In genomic region chr7:30309395-30310129, GRCm38 (mm10) we compare ENCODE assay signal across 8 mouse cellular contexts. TPM values are rescaled to one million over a fixed set of nuclear protein-coding genes. Genes with fewer than 3 reads are reported as not detected.
DNase-seq lines count a peak whose midpoint lies in the region; ATAC-seq and TF ChIP-seq lines count a peak whose summit lies in the region.

No protein-coding gene starts in this region.

- H3ac ChIP-seq in C2C12 (ENCODE audit: control insufficient read depth, insufficient read length, low read depth): peak overlapping the region; percentile 66

- no peaks in the 10 kb centered on the region for H3K9me3 ChIP-seq in forebrain, embryonic 14.5 days (replicated peaks; ENCODE audit: control insufficient read depth, low read length)
- H3K9me3 ChIP-seq in liver, embryonic 14.5 days (ENCODE audit: control insufficient read depth, low read length): no peaks in the 10 kb centered on the region

- H3K79me2 ChIP-seq in C2C12 (ENCODE audit: control insufficient read depth, insufficient read depth): peaks cover 5% of the 10 kb centered on the region

- H3K4me2 ChIP-seq in forebrain, embryonic 14.5 days (ENCODE audit: low read length): peak overlapping the region; percentile 92
- peak overlapping the region; percentile 84 for H3K4me2 ChIP-seq in liver, embryonic 14.5 days (ENCODE audit: low read depth)

- DNase-seq in gastrocnemius, adult 2 months: no peak
- DNase-seq in gastrocnemius, adult 8-10 months (ENCODE audit: low spot score in 2 of 2): no peak
- no peak for DNase-seq in forebrain, embryonic 14.5 days (ENCODE audit: low spot score)
- no peak for DNase-seq in liver, embryonic 14.5 days (ENCODE audit: low read depth in 3 of 3, low spot score in 3 of 3)
- DNase-seq in ovary, postnatal 10 days (ENCODE audit: low spot score): no peak
- DNase-seq in layer of hippocampus, postnatal 10 days (ENCODE audit: low spot score in 2 of 2): no peak
- DNase-seq in retina, postnatal 1 day: no peak

- H3K36me3 ChIP-seq in C2C12 (ENCODE audit: control insufficient read depth, insufficient read depth): no peaks in the 10 kb centered on the region
- peaks cover 38% of the 10 kb centered on the region for H3K36me3 ChIP-seq in forebrain, embryonic 14.5 days (ENCODE audit: control insufficient read depth, insufficient read depth, low read length)
- H3K36me3 ChIP-seq in liver, embryonic 14.5 days (replicated peaks; ENCODE audit: control insufficient read depth, insufficient read depth, low read depth): no peaks in the 10 kb centered on the region

- H3K4me3 ChIP-seq in gastrocnemius, adult 2 months: peak overlapping the region; percentile 91
- H3K4me3 ChIP-seq in C2C12 (ENCODE audit: insufficient read depth, poor library complexity, severe bottlenecking): peak overlapping the region; percentile 60
- peak overlapping the region; percentile 54 for H3K4me3 ChIP-seq in forebrain, embryonic 14.5 days (ENCODE audit: low read depth, low read length)
- peak overlapping the region; percentile 65 to 82 for H3K4me3 ChIP-seq in liver, embryonic 14.5 days (ENCODE audit: insufficient read depth in 1 of 2, low read depth in 2 of 2, low read length in 2 of 2)

- TF ChIP-seq EP300 in liver, embryonic 14.5 days (IDR thresholded peaks at IDR 0.05; ENCODE audit: low read depth): no peak

- peaks cover 6% of the 10 kb centered on the region for H3K4me1 ChIP-seq in forebrain, embryonic 14.5 days (ENCODE audit: control insufficient read depth, insufficient read depth, low read length)
- H3K4me1 ChIP-seq in liver, embryonic 14.5 days (replicated peaks; ENCODE audit: control insufficient read depth in 2 of 2, insufficient read depth in 2 of 2, low read length in 1 of 2): peaks cover 0 to 9% of the 10 kb centered on the region in 2 experiments; a peak in 2 of 4 replicates

- peak overlapping the region; percentile 77 for H3K9ac ChIP-seq in forebrain, embryonic 14.5 days (ENCODE audit: low read length)
- H3K9ac ChIP-seq in liver, embryonic 14.5 days (replicated peaks): no peak overlapping the region

- ATAC-seq in forebrain, embryonic 14.5 days: no peak
- ATAC-seq in liver, embryonic 14.5 days (ENCODE audit: insufficient read depth): no peak

- H3K27me3 ChIP-seq in C2C12 (ENCODE audit: control insufficient read depth, insufficient read depth, insufficient read length): no peaks in the 10 kb centered on the region
- no peaks in the 10 kb centered on the region for H3K27me3 ChIP-seq in forebrain, embryonic 14.5 days (replicated peaks; ENCODE audit: control insufficient read depth, insufficient read depth, low read length)
- H3K27me3 ChIP-seq in liver, embryonic 14.5 days (ENCODE audit: control insufficient read depth, insufficient read depth, low read length): no peaks in the 10 kb centered on the region

- H3K27ac ChIP-seq in gastrocnemius, adult 2 months: peak overlapping the region; percentile 92
- no peak overlapping the region for H3K27ac ChIP-seq in forebrain, embryonic 14.5 days (ENCODE audit: low read depth, low read length)
- no peak overlapping the region for H3K27ac ChIP-seq in liver, embryonic 14.5 days

- TF ChIP-seq CTCF in gastrocnemius, adult 2 months (IDR thresholded peaks at IDR 0.05): no peak
- TF ChIP-seq CTCF in C2C12 (IDR thresholded peaks at IDR 0.05; ENCODE audit: control insufficient read depth, insufficient read depth, insufficient read length): no peak
- TF ChIP-seq CTCF in liver, embryonic 14.5 days (IDR thresholded peaks at IDR 0.05; ENCODE audit: low read depth): no peak

- intact Hi-C loops in gastrocnemius, adult 2 months (cut with DNase I): no loop called here

- no peaks in the 10 kb centered on the region for H3K79me3 ChIP-seq in C2C12 (ENCODE audit: low read depth)

- 70% methylated on average over 15 of the region's 15 CpGs for WGBS in forebrain, embryonic 14.5 days
- WGBS in liver, embryonic 14.5 days (ENCODE audit: insufficient replicate concordance): 53% methylated on average over 15 of the region's 15 CpGs

TF ChIP-seq in C2C12, 6 proteins besides CTCF, POLR2A, EP300 and RAD21:
- TF ChIP-seq MYOD1 (IDR thresholded peaks at IDR 0.05; ENCODE audit: control insufficient read depth, insufficient read length, low read depth): no peak
- TF ChIP-seq MAX (IDR thresholded peaks at IDR 0.05): no peak
- TF ChIP-seq FOSL1 (IDR thresholded peaks at IDR 0.05; ENCODE audit: insufficient read depth, low read length, poor library complexity, severe bottlenecking): no peak

RNA-seq across cellular contexts. Expression of gene Alkbh6, which starts 1.0 kb away (rescaled TPM):
- 10 to 100 TPM; 21.0 to 22.9 TPM for total RNA-seq in gastrocnemius, adult 2 months (2021)
- 10 to 100 TPM; 21.4 to 31.1 (median 26.4) TPM for total RNA-seq in gastrocnemius, adult 8-10 months (2022)
- 28.7 TPM for polyA plus RNA-seq in C2C12 (2012; fragmentation: generic; extraction: Trizol)
- 102 and 118 TPM in 2 replicates for polyA plus RNA-seq in forebrain, embryonic 14.5 days (2014; fragmentation: Nextera tagmentation; extraction: Ambion mirVana)
- polyA plus RNA-seq in liver, embryonic 14.5 days (2012; rRNA removed): 13.8 and 18.6 TPM in 2 replicates
- polyA plus RNA-seq in liver, embryonic 14.5 days (2014; fragmentation: Nextera tagmentation; extraction: Ambion mirVana): 16.0 and 19.5 TPM in 2 replicates
- total RNA-seq in layer of hippocampus, postnatal 10 days (2021): 10 to 100 TPM; 41.6 to 45.5 TPM

RNA-seq across cellular contexts. Expression of gene Syne4, which starts 5.0 kb away (rescaled TPM):
- total RNA-seq in gastrocnemius, adult 2 months (2021): 1 to 10 TPM; 1.8 to 2.1 TPM
- 1 to 10 TPM in 2 of 4 experiments, under 1 TPM in 1, not detected in 1; 0.73 to 1.7 (median 1.3) TPM for total RNA-seq in gastrocnemius, adult 8-10 months (2022)
- polyA plus RNA-seq in C2C12 (2012; fragmentation: generic; extraction: Trizol): 0.20 TPM
- 3.6 and 3.7 TPM in 2 replicates for polyA plus RNA-seq in forebrain, embryonic 14.5 days (2014; fragmentation: Nextera tagmentation; extraction: Ambion mirVana)
- 11.1 and 12.0 TPM in 2 replicates for polyA plus RNA-seq in liver, embryonic 14.5 days (2012; rRNA removed)
- 7.0 and 7.6 TPM in 2 replicates for polyA plus RNA-seq in liver, embryonic 14.5 days (2014; fragmentation: Nextera tagmentation; extraction: Ambion mirVana)
- 1 to 10 TPM; 3.2 to 6.4 TPM for total RNA-seq in layer of hippocampus, postnatal 10 days (2021)

RNA-seq across cellular contexts. Expression of gene E130208F15Rik, which starts 12.0 kb away (rescaled TPM):
- under 1 TPM; 0.36 to 0.42 TPM for total RNA-seq in gastrocnemius, adult 2 months (2021)
- total RNA-seq in gastrocnemius, adult 8-10 months (2022): under 1 TPM; 0.32 to 0.92 (median 0.53) TPM
- polyA plus RNA-seq in C2C12 (2012; fragmentation: generic; extraction: Trizol): 0.81 TPM
- polyA plus RNA-seq in forebrain, embryonic 14.5 days (2014; fragmentation: Nextera tagmentation; extraction: Ambion mirVana): not detected in 2 replicates
- 0.11 and 0.19 TPM in 2 replicates for polyA plus RNA-seq in liver, embryonic 14.5 days (2012; rRNA removed)
- polyA plus RNA-seq in liver, embryonic 14.5 days (2014; fragmentation: Nextera tagmentation; extraction: Ambion mirVana): not detected in 2 replicates
- total RNA-seq in layer of hippocampus, postnatal 10 days (2021): under 1 TPM; 0.48 to 0.69 TPM

RNA-seq across cellular contexts. Expression of gene Sdhaf1, which starts 14.1 kb away (rescaled TPM):
- total RNA-seq in gastrocnemius, adult 2 months (2021): 1 to 10 TPM; 5.9 to 6.9 TPM
- 1 to 10 TPM; 5.9 to 8.7 (median 7.5) TPM for total RNA-seq in gastrocnemius, adult 8-10 months (2022)
- polyA plus RNA-seq in C2C12 (2012; fragmentation: generic; extraction: Trizol): 9.9 TPM
- 18.7 and 23.8 TPM in 2 replicates for polyA plus RNA-seq in forebrain, embryonic 14.5 days (2014; fragmentation: Nextera tagmentation; extraction: Ambion mirVana)
- polyA plus RNA-seq in liver, embryonic 14.5 days (2012; rRNA removed): 3.8 and 5.1 TPM in 2 replicates
- 6.7 and 7.0 TPM in 2 replicates for polyA plus RNA-seq in liver, embryonic 14.5 days (2014; fragmentation: Nextera tagmentation; extraction: Ambion mirVana)
- total RNA-seq in layer of hippocampus, postnatal 10 days (2021): 1 to 10 TPM; 7.8 to 9.4 TPM

RNA-seq across cellular contexts. Expression of gene Clip3, which starts 18.0 kb away (rescaled TPM):
- total RNA-seq in gastrocnemius, adult 2 months (2021): 1 to 10 TPM; 5.5 to 5.8 TPM
- 1 to 10 TPM; 1.1 to 7.3 (median 3.4) TPM for total RNA-seq in gastrocnemius, adult 8-10 months (2022)
- 40.6 TPM for polyA plus RNA-seq in C2C12 (2012; fragmentation: generic; extraction: Trizol)
- 142 and 174 TPM in 2 replicates for polyA plus RNA-seq in forebrain, embryonic 14.5 days (2014; fragmentation: Nextera tagmentation; extraction: Ambion mirVana)
- 1.0 and 2.1 TPM in 2 replicates for polyA plus RNA-seq in liver, embryonic 14.5 days (2012; rRNA removed)
- polyA plus RNA-seq in liver, embryonic 14.5 days (2014; fragmentation: Nextera tagmentation; extraction: Ambion mirVana): 0.71 and 0.86 TPM in 2 replicates
- total RNA-seq in layer of hippocampus, postnatal 10 days (2021): 100 to 1,000 TPM; 572 to 600 TPM
